Mouse (Mus musculus) midbrain, embryonic 10.5 days (tissue): ENCODE data around the gene Rtl5. TPM values are rescaled to one million over a fixed set of nuclear protein-coding genes. Genes with fewer than 3 reads are reported as not detected.
"Not testable (repeated sequence)": the region's sequence is repeated elsewhere in the genome, so short reads cannot be mapped to it uniquely, and the experiment has no call there.

ENCODE experiments used
- DNase-seq: peaks from one replicate; pipeline ENCODE4 v3.0.0-alpha.2; 2017; ENCODE audit warnings: low spot score
- H3K27ac ChIP-seq: fragments of 300-500 bp; sonication (generic); replicated peaks from 2 replicates; pipeline ENCODE4 v1.5.1; 2016; ENCODE audit warnings: mild to moderate bottlenecking
- H3K27me3 ChIP-seq: fragments of 300-500 bp; sonication (generic); 2 replicates; pipeline ENCODE4 v1.6.1; 2016; ENCODE audit warnings: low read depth, mild to moderate bottlenecking; ENCODE audit not compliant: poor library complexity, severe bottlenecking
- H3K36me3 ChIP-seq: fragments of 300-500 bp; sonication (generic); 2 replicates; pipeline ENCODE4 v1.6.1; 2016; ENCODE audit warnings: mild to moderate bottlenecking, moderate library complexity
- H3K4me1 ChIP-seq: fragments of 300-500 bp; sonication (generic); 2 replicates; pipeline ENCODE4 v1.6.1; 2016
- H3K4me3 ChIP-seq: fragments of 300-500 bp; sonication (generic); 2 replicates; pipeline ENCODE4 v1.5.1; 2016; ENCODE audit warnings: mild to moderate bottlenecking, moderate library complexity
- H3K9me3 ChIP-seq: fragments of 300-500 bp; sonication (generic); replicated peaks from 2 replicates; pipeline ENCODE4 v1.6.1; 2016; ENCODE audit warnings: mild to moderate bottlenecking
- WGBS: fragments of 180-500 bp; shearing (Covaris S2); methylation state at CpG from one replicate; pipeline ENCODE4 v1.1.7; 2016; 5-methylcytosine and 5-hydroxymethylcytosine counted together
- polyA plus RNA-seq: library from polyadenylated mRNA; unstranded; fragments of >200 nt; fragmentation: Nextera tagmentation; extraction: Ambion mirVana; gene quantifications from 2 replicates; pipeline ENCODE4 v1.2.1, GENCODE M21; 2016

The Rtl5 gene
- polyA plus RNA-seq: 4.0 and 4.8 TPM in 2 replicates

DNA sequence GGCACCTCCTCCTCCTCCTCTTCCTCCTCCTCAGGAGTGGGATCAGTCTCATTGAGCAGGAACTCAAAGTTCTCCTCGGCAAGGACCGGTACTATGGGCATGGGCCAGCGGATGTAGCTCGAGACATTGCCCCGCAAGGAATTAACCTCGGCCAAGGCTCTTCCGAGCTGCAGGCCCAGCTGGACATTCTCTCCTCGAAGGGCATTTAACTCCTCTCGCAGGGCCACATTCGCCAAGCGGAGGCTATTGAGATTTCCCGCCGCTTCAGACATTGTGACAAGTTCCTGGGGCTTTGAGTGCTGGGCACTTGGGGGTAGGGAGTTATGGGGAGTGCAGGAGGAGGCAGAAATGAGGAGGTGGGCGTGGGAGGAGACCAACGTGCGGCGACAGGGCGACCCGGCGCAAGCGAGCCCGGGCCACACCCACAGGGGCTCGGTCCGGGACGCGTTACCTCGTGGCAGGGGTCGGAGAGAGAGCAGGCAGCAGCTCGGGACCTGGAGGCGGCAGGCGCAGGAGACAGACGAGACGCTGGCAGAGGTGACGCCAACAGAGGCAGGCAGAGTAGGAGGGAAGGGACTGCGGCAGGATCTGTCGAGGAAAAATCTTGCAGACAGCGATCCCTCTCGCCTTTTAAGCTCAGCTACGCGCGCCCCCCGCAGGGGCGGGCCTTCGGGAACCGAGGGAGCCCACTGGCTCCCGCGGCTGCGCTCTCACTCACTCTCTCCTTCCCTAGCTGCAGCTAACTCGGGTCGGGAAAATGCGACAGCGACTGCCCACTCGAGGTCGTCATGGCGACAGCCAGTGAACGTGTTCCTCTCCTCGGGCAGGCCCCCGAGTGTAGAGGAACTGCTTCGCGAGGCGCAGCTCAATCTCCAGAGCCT is at the start of gene Rtl5:
Rtl5 (minus strand) TSS at position 714 of the 881 bp plus-strand sequence.
- peaks cover 57% of the 10 kb centered on the region for H3K4me1 ChIP-seq
- H3K27ac ChIP-seq: peak within 1 kb of the TSS; percentile 86
- H3K4me3 ChIP-seq: peak within 1 kb of the TSS; percentile 60
- H3K27me3 ChIP-seq: peaks cover 100% of the 10 kb centered on the region
- DNase-seq: peak; percentile 81
- no peaks in the 10 kb centered on the region; the same call in 1 of the 2 replicates for H3K9me3 ChIP-seq
- WGBS: 15% methylated on average over 61 of the region's 61 CpGs
- peaks cover 19% of the 10 kb centered on the region for H3K36me3 ChIP-seq

DNA sequence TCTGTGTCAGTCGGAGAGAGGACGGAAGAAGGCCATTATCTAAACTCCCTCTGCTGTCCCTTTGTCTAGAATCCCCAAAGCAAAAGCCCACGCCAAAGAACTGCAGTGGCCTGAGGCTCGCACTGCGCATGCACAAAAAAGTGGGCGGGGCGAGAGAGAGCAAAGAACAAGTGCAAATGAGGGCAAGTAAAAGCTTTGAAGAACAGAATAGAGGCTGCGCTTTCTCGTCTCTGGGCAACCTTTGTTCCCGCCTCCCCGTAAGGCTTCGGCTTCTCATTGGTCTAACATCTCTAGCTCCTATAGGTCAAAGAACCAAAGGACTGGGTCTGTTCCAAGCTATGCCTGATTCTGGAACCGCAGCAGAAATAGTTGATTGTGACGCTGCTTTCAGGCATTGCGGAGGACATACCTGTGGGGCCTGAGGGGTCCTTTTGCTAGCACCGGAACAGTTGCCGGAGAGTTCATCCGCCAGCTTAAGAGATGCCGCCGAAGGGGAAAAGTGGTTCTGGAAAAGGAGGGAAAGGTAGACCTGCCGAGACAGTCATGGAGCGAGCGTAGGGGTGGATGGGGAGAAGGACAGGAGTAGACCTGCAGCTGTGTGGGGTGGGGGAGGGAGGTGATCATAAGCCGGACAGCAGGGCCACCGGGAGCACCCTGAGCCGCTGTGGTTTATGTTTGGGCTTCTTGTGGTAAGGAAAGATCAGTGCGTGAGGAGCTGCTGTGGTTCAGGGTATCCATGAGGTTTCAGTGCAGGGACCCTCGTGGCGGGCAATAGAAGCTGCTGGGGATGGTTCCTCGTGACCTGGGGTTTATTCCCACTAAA is 48.1 kb upstream of the Rtl5 start, which contains the start of gene Pin4:
Pin4 (plus strand) TSS at position 406 of the 823 bp plus-strand sequence.
- WGBS: 21% methylated on average over 30 of the region's 30 CpGs
- Histone ChIP-seq H3K36me3 (peaks cover 28% of the 10 kb centered on the region), H3K4me1 (peaks cover 9% of the 10 kb centered on the region; the same call in 1 of the 2 replicates), H3K27ac (peak within 1 kb of the TSS; percentile 79), H3K9me3 (no peaks in the 10 kb centered on the region), H3K4me3 (peak within 1 kb of the TSS; percentile 70), H3K27me3 (peaks cover 76% of the 10 kb centered on the region)
- peak; percentile 93 for DNase-seq

DNA sequence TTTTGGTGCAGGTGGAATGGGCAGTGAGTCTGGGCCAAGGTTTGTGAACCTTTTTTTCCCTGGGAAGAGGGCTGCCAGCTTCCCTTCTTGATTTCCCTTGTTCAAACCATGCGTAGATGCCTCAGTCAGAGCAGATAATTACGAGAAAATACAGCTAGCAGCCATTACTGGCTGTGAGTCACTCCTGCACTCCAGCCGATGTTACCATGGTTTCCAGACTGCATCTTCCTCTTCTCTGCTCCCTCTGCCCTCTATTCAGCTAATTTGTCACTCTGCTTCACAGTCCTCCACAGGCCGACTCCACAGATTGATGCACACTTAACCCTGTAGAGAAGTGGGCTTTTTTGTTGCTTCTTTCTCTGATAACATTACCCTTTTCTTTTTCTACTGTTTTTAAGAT is 44.6 kb upstream of the Rtl5 start:
- Histone ChIP-seq H3K27ac (0 out of 2 replicates have a peak overlapping the region, but pooled peaks have one; percentile 57), H3K4me1 (peaks cover 8% of the 10 kb centered on the region; the same call in 1 of the 2 replicates), H3K4me3 (no peak overlapping the region), H3K9me3 (no peaks in the 10 kb centered on the region), H3K27me3 (peaks cover 95% of the 10 kb centered on the region), H3K36me3 (no peaks in the 10 kb centered on the region)
- WGBS: 52% methylated on average over 4 of the region's 4 CpGs
- no peak for DNase-seq

DNA sequence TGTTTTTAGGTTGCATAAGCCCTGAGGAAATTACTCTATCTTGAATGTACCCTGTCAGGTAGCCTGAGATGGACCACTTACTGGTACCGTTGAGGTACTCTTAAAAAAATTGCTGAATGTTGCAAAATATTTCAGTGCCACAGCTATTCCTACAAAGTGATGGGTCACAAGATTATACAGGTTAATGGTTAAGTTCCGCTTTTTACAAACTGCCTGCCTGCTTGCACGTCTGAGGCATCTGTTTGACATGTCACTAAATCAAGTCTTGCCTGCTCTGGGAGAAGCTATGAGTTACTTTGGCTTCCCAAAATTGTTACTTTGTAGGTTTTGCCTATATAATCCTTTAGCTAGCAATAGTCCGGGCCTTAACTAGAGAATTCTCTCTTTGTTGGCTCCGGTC is 38.2 kb upstream of the Rtl5 start:
- peaks cover 72% of the 10 kb centered on the region for H3K27me3 ChIP-seq
- not testable (repeated sequence) for H3K9me3 ChIP-seq, H3K27ac ChIP-seq, H3K4me1 ChIP-seq, H3K36me3 ChIP-seq, H3K4me3 ChIP-seq, DNase-seq
- WGBS: 84% methylated on average over 5 of the region's 5 CpGs

DNA sequence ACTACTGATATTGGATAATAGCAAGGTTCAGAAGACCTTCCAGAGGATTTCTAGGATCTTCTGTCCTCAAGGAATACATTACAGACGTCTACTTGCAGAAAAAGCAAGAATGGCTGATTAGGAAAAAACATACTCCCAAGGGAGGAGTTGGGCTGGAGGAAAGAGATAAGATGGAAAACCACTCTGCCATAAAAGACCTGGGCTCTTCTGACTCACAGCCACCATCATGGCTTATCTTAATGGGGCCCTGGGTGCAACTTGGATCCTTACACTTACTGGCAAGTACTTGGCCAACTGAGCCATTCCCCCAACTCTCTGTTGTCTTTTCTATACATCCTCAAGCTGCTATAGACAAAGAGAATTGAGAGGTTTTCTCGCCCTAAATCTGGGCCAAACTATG is 32.7 kb upstream of the Rtl5 start:
- H3K27ac ChIP-seq, H3K4me1 ChIP-seq, H3K36me3 ChIP-seq, H3K4me3 ChIP-seq, DNase-seq, H3K9me3 ChIP-seq: not testable (repeated sequence)
- 79% methylated on average over 2 of the region's 2 CpGs for WGBS
- peaks cover 71% of the 10 kb centered on the region for H3K27me3 ChIP-seq

DNA sequence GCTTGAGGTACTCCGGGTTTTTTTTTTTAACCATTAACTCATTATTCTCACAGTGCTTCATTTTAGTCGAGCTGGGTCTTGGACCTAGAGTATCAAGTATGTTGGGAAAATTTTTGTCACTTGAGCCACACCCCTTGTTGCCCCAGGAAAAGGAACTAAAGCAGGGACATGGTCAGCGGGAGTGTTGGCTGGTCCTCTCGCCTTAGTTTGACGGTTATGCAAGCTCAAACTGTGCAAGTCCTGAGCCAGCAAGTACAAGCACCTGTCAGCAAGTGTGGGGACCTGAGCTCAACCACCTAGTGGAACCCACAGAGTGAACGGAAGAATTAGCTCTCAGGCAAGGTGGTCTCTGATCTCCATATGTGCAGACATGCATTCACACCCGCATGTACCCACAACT is 30.8 kb upstream of the Rtl5 start:
- 0 out of 2 replicates have a peak, but pooled peaks cover 2% of the 10 kb centered on the region for H3K4me1 ChIP-seq
- no peak for DNase-seq
- WGBS: 59% methylated on average over 7 of the region's 7 CpGs
- no peak overlapping the region for H3K27ac ChIP-seq
- H3K4me3 ChIP-seq: no peak overlapping the region
- H3K36me3 ChIP-seq: no peaks in the 10 kb centered on the region
- peaks cover 65% of the 10 kb centered on the region for H3K27me3 ChIP-seq
- H3K9me3 ChIP-seq: no peaks in the 10 kb centered on the region

DNA sequence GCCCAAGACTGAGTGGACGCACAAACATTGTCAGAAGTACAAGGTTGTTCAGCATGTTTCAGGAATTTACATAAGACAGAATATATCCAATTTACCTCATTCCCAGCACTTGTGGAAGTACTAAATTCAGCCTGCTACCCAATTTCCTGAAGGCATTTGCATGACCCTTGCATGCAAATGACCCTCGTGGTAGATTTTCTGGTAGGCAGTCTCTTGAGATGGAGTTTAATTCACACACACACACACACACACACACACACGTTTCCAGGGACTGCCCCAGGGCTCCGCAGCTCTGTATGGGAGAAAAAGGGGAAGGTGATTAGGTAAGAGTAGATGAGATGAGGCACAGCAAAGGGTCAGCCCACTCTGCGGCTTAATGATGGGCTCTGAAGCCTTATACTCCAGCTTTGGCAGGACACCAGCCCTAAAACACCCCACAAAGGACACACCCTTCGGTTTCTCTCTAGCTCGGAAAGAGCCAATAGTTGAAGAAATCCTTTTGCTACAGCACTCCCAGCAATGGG is 23.3 kb upstream of the Rtl5 start:
- Histone ChIP-seq H3K4me3 (no peak overlapping the region), H3K27ac (no peak overlapping the region), H3K4me1 (no peaks in the 10 kb centered on the region), H3K9me3 (no peaks in the 10 kb centered on the region), H3K36me3 (no peaks in the 10 kb centered on the region), H3K27me3 (peaks cover 77% of the 10 kb centered on the region)
- WGBS: 86% methylated on average over 7 of the region's 7 CpGs
- DNase-seq: no peak

DNA sequence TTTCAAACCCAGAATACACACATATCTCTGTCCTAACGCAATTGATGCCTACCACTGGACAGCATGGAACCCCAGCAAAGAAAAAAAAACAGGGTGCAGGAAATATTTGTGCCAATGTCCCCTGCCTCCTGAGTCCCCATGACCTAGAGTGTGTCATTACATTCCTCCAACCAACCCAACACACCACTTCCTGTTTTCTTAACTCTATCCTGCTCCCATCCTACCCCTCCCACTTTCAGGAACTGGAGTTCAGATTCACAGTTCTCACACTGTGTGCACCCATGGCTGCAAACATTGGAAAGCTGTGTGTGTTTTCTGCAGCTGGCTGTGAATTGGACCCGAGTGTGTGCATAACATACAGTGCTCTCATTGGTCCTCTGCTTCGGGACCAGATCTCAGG is 19.5 kb upstream of the Rtl5 start:
- Histone ChIP-seq H3K4me3 (no peak overlapping the region), H3K36me3 (no peaks in the 10 kb centered on the region), H3K9me3 (no peaks in the 10 kb centered on the region), H3K27ac (no peak overlapping the region), H3K27me3 (peaks cover 91% of the 10 kb centered on the region), H3K4me1 (peaks cover 10% of the 10 kb centered on the region)
- WGBS: 80% methylated on average over 3 of the region's 3 CpGs
- no peak for DNase-seq

DNA sequence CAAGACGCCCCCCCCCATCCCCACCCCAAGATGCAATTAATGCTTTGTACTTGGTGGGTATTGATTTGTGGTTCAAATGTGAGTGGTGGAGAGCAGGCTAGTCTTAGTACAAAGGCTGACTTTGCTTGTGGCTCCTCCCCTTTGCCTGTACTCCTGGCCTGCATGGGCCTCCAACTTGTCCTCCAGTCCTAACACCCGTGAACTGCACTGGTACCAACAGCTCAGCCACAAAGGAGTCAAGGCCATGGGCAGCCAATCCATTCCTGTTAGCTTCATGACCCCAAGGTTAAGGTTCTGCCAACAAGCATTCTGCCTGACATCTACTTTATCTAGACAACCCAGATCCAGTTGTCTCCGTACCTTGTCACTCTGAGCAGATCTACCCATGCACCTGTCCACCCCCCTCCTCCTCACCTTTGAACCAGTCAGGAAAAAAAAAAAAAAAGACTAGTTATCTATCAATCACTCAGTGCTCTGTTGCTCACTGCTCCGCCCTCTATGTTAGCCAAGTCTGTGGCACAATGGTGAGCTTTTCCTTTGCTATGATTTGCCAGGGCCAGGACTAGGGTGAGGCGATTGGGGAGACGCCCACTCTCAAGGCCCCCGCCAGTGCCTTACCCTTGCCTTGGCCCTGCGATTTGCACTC is 14.8 kb upstream of the Rtl5 start:
- Histone ChIP-seq H3K27ac (no peak overlapping the region), H3K36me3 (no peaks in the 10 kb centered on the region), H3K4me3 (no peak overlapping the region), H3K4me1 (peaks cover 36% of the 10 kb centered on the region), H3K27me3 (peaks cover 95% of the 10 kb centered on the region), H3K9me3 (no peaks in the 10 kb centered on the region)
- no peak for DNase-seq
- 84% methylated on average over 8 of the region's 8 CpGs for WGBS

DNA sequence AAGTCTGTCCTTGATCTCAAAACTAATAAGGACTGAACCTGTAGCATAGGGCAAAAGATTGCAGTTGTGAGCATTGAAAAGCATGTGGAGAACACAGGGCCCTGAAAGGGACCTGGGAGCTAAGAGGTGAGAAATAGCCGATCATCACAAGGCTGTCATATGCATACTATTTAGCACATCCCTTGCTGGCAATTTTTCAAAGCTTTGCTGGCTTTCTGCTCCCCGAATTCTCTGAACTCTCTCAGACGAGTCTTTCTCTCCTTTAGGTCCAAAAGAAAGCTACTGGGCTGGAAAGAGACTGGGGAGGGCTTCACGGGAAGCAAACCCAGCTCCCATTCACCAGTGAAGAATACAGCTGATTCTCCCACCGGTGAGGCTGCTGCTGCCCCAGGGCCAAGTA is 11.2 kb upstream of the Rtl5 start:
- DNase-seq: no peak
- Histone ChIP-seq H3K4me1 (peaks cover 42% of the 10 kb centered on the region), H3K27ac (peak overlapping the region; percentile 86), H3K9me3 (no peaks in the 10 kb centered on the region), H3K36me3 (peaks cover 24% of the 10 kb centered on the region), H3K27me3 (peaks cover 99% of the 10 kb centered on the region), H3K4me3 (peak overlapping the region; percentile 14; the same call in 1 of the 2 replicates)
- WGBS: 38% methylated on average over 5 of the region's 5 CpGs

DNA sequence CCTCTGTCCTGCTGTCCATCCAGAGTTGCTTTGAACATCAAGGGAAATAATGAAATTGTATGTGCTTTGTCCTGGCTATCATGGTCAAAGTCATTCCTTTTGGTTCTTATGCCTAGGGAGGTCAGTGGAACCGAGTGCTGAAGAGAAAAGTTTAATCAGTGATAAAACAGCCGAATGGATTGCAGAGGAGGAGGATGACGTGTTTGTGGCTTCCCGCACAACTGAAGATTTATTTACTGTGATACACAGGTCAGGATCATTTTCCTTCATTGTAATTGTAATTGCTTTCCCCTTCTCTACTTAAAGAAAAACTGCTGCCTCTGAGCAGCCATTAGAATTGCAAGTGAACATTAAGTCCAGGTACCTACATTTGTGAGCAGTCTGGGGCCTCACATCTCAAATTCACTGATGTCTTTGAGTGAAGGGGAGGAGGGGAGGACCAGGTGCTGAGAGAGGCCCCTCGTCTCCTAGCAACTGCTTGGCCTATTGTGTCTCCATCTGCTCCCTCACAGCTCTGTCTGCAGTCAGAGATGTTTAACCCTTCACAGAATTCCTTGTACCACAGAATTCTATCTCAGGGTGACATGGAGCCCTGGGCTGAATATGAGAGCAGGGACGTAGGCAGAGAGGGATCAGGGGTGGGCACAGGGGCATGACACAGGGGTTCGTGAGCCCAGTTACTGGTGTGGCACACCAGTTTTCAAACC is 10.6 kb upstream of the Rtl5 start:
- Histone ChIP-seq H3K4me1 (peaks cover 41% of the 10 kb centered on the region), H3K27me3 (peaks cover 98% of the 10 kb centered on the region), H3K36me3 (peaks cover 25% of the 10 kb centered on the region), H3K4me3 (peak overlapping the region; percentile 14; the same call in 1 of the 2 replicates), H3K27ac (peak overlapping the region; percentile 86), H3K9me3 (no peaks in the 10 kb centered on the region)
- DNase-seq: peak; percentile 73
- WGBS: 45% methylated on average over 7 of the region's 7 CpGs
